14 mouse cellular contexts compared by ENCODE assay signal in genomic region chr5:38048177-38048576, GRCm38 (mm10). TPM values are rescaled to one million over a fixed set of nuclear protein-coding genes. Genes with fewer than 3 reads are reported as not detected.
DNase-seq lines count a peak whose midpoint lies in the region; ATAC-seq and TF ChIP-seq lines count a peak whose summit lies in the region.
"Had no signal": no experiment of that assay in that cellular context is flagged by ENCODE, and none has a peak within 500 bp of the region (broad histone marks: within the 10 kb centered on the region; RNA-seq: fewer than 3 reads in every experiment).

No protein-coding gene starts in this region.

- H3K4me1 ChIP-seq in cerebellum, adult 2 months (ENCODE audit: control insufficient read depth, insufficient read depth, low read length), result no peaks in the 10 kb centered on the region
- peaks cover 5% of the 10 kb centered on the region; the same call in 1 of the 2 replicates for H3K4me1 ChIP-seq in liver, postnatal 0 days (ENCODE audit: insufficient read depth)

- no peak for DNase-seq in cerebellum, adult 2 months
- no peak for DNase-seq in cerebellum, adult 9-11 months
- no peak for DNase-seq in left cerebral cortex, adult 2 months (ENCODE audit: extremely low spot score in 1 of 2, low spot score in 2 of 2)
- no peak for DNase-seq in left cerebral cortex, adult 18-20 months (ENCODE audit: low spot score in 2 of 2)
- DNase-seq in liver, postnatal 0 days, result peak; percentile 15
- no peak for DNase-seq in frontal cortex, adult 2 months (ENCODE audit: extremely low spot score in 1 of 2, low spot score in 1 of 2)
- DNase-seq in frontal cortex, postnatal 10 days (ENCODE audit: low spot score in 2 of 2), result no peak
- DNase-seq: gastrocnemius, postnatal 14 days; heart, postnatal 10 days; layer of hippocampus, postnatal 36 days had no signal

- H3K9me3 ChIP-seq in liver, postnatal 0 days (ENCODE audit: low read length), result no peaks in the 10 kb centered on the region
- H3K9me3 ChIP-seq: G1E; limb, embryonic 13.5 days had no signal

- TF ChIP-seq CTCF in cerebellum, adult 2 months (IDR thresholded peaks at IDR 0.05; ENCODE audit: borderline replicate concordance, insufficient read depth, low read depth, low read length), result peak; percentile 5; the same call in 1 of the 2 replicates
- TF ChIP-seq CTCF in left cerebral cortex, adult 2 months (IDR thresholded peaks at IDR 0.05), result peak; percentile 18
- peak; percentile 56 for TF ChIP-seq CTCF in liver, postnatal 0 days (IDR thresholded peaks at IDR 0.05; ENCODE audit: low read depth)

- no peaks in the 10 kb centered on the region for H3K27me3 ChIP-seq in cerebellum, adult 2 months (ENCODE audit: control insufficient read depth, insufficient read depth, low read length)
- H3K27me3 ChIP-seq in liver, postnatal 0 days (ENCODE audit: insufficient read depth, low read length), result no peaks in the 10 kb centered on the region
- H3K27me3 ChIP-seq: limb, embryonic 13.5 days had no signal

- peaks cover 3% of the 10 kb centered on the region; the same call in 1 of the 2 replicates for H3K36me3 ChIP-seq in liver, postnatal 0 days (replicated peaks; ENCODE audit: insufficient read depth, low read length)

- TF ChIP-seq POLR2A in cerebellum, adult 2 months (IDR thresholded peaks at IDR 0.05; ENCODE audit: borderline replicate concordance, insufficient read depth, low read length), result no peak

- peak; percentile 58; the same call in 1 of the 2 replicates for ATAC-seq in common myeloid progenitor, adult 5-6 weeks (replicated peaks; ENCODE audit: low read depth, poor library complexity, severe bottlenecking)
- ATAC-seq in liver, postnatal 0 days, result no peak

- no peak for TF ChIP-seq EP300 in liver, postnatal 0 days (IDR thresholded peaks at IDR 0.05; ENCODE audit: low read depth)

- no peak overlapping the region for H3K4me2 ChIP-seq in liver, postnatal 0 days (ENCODE audit: low read depth, low read length)
- H3K4me2 ChIP-seq: limb, embryonic 13.5 days had no signal

- H3K27ac ChIP-seq in cerebellum, adult 2 months (ENCODE audit: insufficient read depth, low read length), result no peak overlapping the region
- H3K27ac ChIP-seq in left cerebral cortex, adult 2 months, result no peak overlapping the region
- H3K27ac ChIP-seq in liver, postnatal 0 days (ENCODE audit: low read depth), result no peak overlapping the region
- H3K27ac ChIP-seq: limb, embryonic 13.5 days; macrophage had no signal

- WGBS in cerebellum, adult 2 months, result 49% methylated on average over 3 of the region's 3 CpGs
- 34% methylated on average over 3 of the region's 3 CpGs for WGBS in liver, postnatal 0 days (ENCODE audit: insufficient replicate concordance)

- intact Hi-C loops in left cerebral cortex, adult 2 months (cut with DNase I), result no loop called here

- H3K9ac ChIP-seq in liver, postnatal 0 days (replicated peaks), result no peak overlapping the region

- H3K4me3 ChIP-seq in cerebellum, adult 2 months (replicated peaks; ENCODE audit: insufficient read depth, low read depth, low read length), result no peak overlapping the region
- H3K4me3 ChIP-seq in left cerebral cortex, adult 2 months, result no peak overlapping the region
- H3K4me3 ChIP-seq in liver, postnatal 0 days (ENCODE audit: low read depth, low read length), result no peak overlapping the region
- H3K4me3 ChIP-seq: limb, embryonic 13.5 days had no signal

RNA-seq across cellular contexts. Expression of gene Stx18, which starts 9.6 kb away (rescaled TPM):
- polyA plus RNA-seq in cerebellum, adult 2 months (2012; rRNA removed), result 44.8 and 52.3 TPM in 2 replicates
- 10 to 100 TPM; 39.2 to 40.9 TPM for total RNA-seq in left cerebral cortex, adult 2 months (2021)
- 10 to 100 TPM; 35.8 to 36.7 TPM for total RNA-seq in left cerebral cortex, adult 18-20 months (2021)
- total RNA-seq in common myeloid progenitor, adult 5-6 weeks (2017), result 31.1 and 32.8 TPM in 2 replicates
- 13.4 and 15.2 TPM in 2 replicates for polyA plus RNA-seq in liver, postnatal 0 days (2015; fragmentation: Nextera tagmentation; extraction: Ambion mirVana)
- polyA plus RNA-seq in frontal cortex, adult 2 months (2012; rRNA removed), result 43.9 and 48.9 TPM in 2 replicates

Comparison
In these comparisons a context has a peak if more than half of its experiments do, and no peak if none do; other contexts are left out.
1. CTCF ChIP-seq: peak in every context shown above with its lines; median percentile 56 in liver, postnatal 0 days; 18 in left cerebral cortex, adult 2 months; 5 in cerebellum, adult 2 months.